Mouse (Mus musculus) limb, embryonic 14.5 days (tissue): ENCODE measurements at regions not wholly inside any gene's neighbourhood (a gene's known extent, or its start where the extent isn't known, plus 50 kb on each side); places are given as distances from the start of the nearest gene placed in this dataset.

Experiments used
- ATAC-seq: fragments of 200-750 bp; cut with Nextera tagmentation; 2 replicates; pipeline ENCODE4 v1.8.0; 2017; ENCODE audit warnings: low read depth, moderate number of reproducible peaks, moderate TSS enrichment; ENCODE audit not compliant: low FRiP score
- DNase-seq: peaks from one replicate; pipeline ENCODE4 v3.0.0-alpha.2; 2015; ENCODE audit warnings: low spot score
- H3K27ac ChIP-seq: fragments of 300-500 bp; sonication (generic); replicated peaks from 2 replicates; pipeline ENCODE4 v1.5.1; 2014; ENCODE audit warnings: low read depth, mild to moderate bottlenecking, low read length, moderate library complexity, mixed read lengths
- H3K27me3 ChIP-seq: fragments of 300-500 bp; sonication (generic); 2 replicates; pipeline ENCODE4 v1.6.1; 2014; ENCODE audit warnings: low read length, mixed read lengths; ENCODE audit not compliant: control insufficient read depth, insufficient read depth
- H3K36me3 ChIP-seq: fragments of 300-500 bp; sonication (generic); 2 replicates; pipeline ENCODE4 v1.6.1; 2014; ENCODE audit warnings: mild to moderate bottlenecking, low read length, moderate library complexity, mixed read lengths; ENCODE audit not compliant: control insufficient read depth, insufficient read depth
- H3K4me1 ChIP-seq: fragments of 300-500 bp; sonication (generic); 2 replicates; pipeline ENCODE4 v1.6.1; 2014; ENCODE audit warnings: antibody characterized with exemption, low read length, mixed read lengths; ENCODE audit not compliant: control insufficient read depth, insufficient read depth
- H3K4me2 ChIP-seq: fragments of 300-500 bp; sonication (generic); replicated peaks from 2 replicates; pipeline ENCODE4 v1.6.1; 2014; ENCODE audit warnings: low read depth, mild to moderate bottlenecking, low read length, moderate library complexity; ENCODE audit not compliant: severe bottlenecking
- H3K4me3 ChIP-seq: fragments of 300-500 bp; sonication (generic); replicated peaks from 2 replicates; pipeline ENCODE4 v1.5.1; 2014; ENCODE audit warnings: low read length
- H3K9ac ChIP-seq: fragments of 300-500 bp; sonication (generic); 2 replicates; pipeline ENCODE4 v1.6.1; 2014; ENCODE audit warnings: mild to moderate bottlenecking, low read depth, low read length, moderate library complexity; ENCODE audit not compliant: severe bottlenecking
- H3K9me3 ChIP-seq: fragments of 300-500 bp; sonication (generic); 2 replicates; pipeline ENCODE4 v1.6.1; 2016; ENCODE audit warnings: low read length; ENCODE audit not compliant: control insufficient read depth
- POLR2A ChIP-seq: fragments of 200-500 bp; IDR thresholded peaks from 2 replicates; pipeline ENCODE4 v1.8.0; 2012; ENCODE audit warnings: inconsistent platforms, mild to moderate bottlenecking, moderate library complexity, borderline replicate concordance; ENCODE audit not compliant: insufficient read depth, insufficient read length; ENCODE audit errors: extremely low read depth
- WGBS: fragments of 180-500 bp; shearing (Covaris S2); extraction: QIAGEN DNeasy Blood & Tissue Kit; methylation state at CpG from one replicate; pipeline ENCODE4 v1.1.7; 2014; 5-methylcytosine and 5-hydroxymethylcytosine counted together

DNA sequence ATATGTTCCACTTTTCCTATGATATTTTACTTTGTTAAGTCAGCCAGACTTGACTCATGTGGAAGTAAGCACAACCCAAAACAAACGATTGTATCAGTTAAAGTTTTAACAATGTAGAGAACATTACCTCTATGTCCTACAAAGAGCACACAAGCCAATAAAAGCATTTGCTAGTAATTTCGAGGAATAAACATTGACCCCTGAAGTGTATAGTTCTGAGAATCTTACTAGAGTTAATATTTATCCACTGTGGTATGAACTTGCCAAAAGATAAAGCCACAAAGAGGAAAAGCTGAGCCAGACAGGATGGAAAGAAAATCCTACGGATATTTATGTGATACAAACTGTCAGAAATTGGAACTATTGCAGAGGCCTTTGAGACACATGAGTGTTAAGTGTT is 161.5 kb upstream of the Mbnl1 start:
- ATAC-seq (no peak), DNase-seq (no peak)
- no peak overlapping the region for H3K4me3 ChIP-seq
- no peaks in the 10 kb centered on the region for H3K9me3 ChIP-seq
- 58% methylated on average over 3 of the region's 3 CpGs for WGBS
- H3K36me3 ChIP-seq: no peaks in the 10 kb centered on the region
- H3K9ac ChIP-seq: no peak overlapping the region
- no peak overlapping the region for H3K27ac ChIP-seq
- H3K27me3 ChIP-seq: no peaks in the 10 kb centered on the region
- H3K4me2 ChIP-seq: no peak overlapping the region
- no peak for TF ChIP-seq POLR2A
- H3K4me1 ChIP-seq: no peaks in the 10 kb centered on the region

DNA sequence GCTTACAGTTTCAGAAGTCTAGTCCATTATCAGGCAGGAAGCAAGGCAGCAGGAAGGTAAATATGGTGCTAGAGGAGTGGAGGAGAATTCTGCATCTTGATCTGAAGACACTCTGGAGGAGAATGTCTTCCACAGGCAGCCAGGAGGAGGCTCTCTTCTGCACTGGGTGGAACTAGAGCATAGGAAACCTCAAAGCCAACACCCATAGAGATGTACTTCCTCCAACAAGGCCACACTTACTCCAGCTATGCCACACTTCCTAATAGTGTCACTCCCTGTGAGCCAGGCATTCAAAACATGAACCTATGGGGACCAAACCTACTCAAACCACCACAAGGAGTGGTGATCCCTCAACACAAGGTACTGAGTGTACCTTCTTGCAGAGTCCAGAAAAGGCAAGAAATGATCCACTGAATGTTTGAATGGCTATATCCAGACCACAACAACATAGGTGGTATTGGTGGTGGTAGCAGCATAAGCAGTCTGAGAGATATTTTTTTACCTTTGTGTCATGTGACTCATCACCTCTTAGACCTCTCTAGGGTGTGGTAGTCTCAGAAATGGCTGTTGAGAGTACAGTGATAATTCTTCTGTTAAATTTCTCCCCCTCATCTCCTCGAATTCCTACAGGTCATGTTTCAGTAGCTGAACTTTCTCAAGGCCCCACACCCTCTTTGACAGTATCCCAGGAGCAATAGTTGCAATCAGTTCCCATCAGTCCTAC is 152.3 kb upstream of the Mbnl1 start:
- Histone ChIP-seq H3K9ac (no peak overlapping the region), H3K4me3 (no peak overlapping the region), H3K4me1 (no peaks in the 10 kb centered on the region), H3K27me3 (no peaks in the 10 kb centered on the region), H3K4me2 (no peak overlapping the region), H3K9me3 (no peaks in the 10 kb centered on the region), H3K27ac (no peak overlapping the region), H3K36me3 (no peaks in the 10 kb centered on the region)
- TF ChIP-seq POLR2A: no peak
- WGBS: 52% methylated on average over 1 of the region's 1 CpGs
- no peak for ATAC-seq
- no peak for DNase-seq

DNA sequence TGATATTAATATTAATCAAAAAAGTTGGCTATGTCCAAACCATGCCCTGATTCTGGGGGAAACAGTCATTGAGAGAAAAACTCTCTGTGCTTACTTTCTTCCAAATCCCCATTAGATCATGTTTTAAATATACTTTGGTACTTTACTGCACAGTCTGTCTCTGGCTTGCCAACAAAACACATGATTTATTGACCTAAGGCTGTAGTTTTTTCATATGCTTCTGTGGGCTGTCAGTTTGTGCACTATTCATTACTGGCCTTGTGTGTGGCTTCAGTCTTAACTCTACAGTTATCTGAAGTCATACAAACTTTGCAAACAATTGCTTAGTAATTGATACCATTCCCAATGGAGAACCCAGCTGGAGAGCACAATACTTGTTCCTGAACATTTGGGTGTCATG is 149.1 kb upstream of the Mbnl1 start:
- no peak for TF ChIP-seq POLR2A
- Histone ChIP-seq H3K9ac (no peak overlapping the region), H3K4me3 (no peak overlapping the region), H3K9me3 (no peaks in the 10 kb centered on the region), H3K27me3 (no peaks in the 10 kb centered on the region), H3K4me2 (no peak overlapping the region), H3K36me3 (no peaks in the 10 kb centered on the region), H3K4me1 (no peaks in the 10 kb centered on the region), H3K27ac (no peak overlapping the region)
- no peak for DNase-seq
- ATAC-seq: no peak

DNA sequence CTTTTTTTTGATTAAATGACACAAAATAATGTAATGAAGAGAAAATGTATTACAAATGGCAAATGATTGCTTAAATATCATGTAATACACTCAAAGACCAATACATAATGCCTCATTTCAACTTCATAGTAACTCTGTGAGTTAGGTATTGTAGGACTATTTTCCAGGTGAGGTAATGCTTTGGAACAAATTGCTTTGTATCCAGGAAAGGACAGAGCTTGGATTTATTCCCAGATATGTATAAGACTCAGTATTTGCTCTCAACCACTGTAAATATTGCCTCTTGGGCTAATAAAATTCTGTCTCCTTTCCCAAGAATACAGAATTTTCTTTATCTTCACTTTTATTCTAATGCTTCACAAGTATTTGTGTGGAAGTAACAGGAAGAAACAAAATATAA is 148.2 kb upstream of the Mbnl1 start:
- Histone ChIP-seq H3K4me2 (no peak overlapping the region), H3K27me3 (no peaks in the 10 kb centered on the region), H3K27ac (no peak overlapping the region), H3K36me3 (no peaks in the 10 kb centered on the region), H3K9ac (no peak overlapping the region), H3K4me1 (no peaks in the 10 kb centered on the region), H3K9me3 (no peaks in the 10 kb centered on the region), H3K4me3 (no peak overlapping the region)
- TF ChIP-seq POLR2A: no peak
- ATAC-seq: peak; percentile 37; the same call in 1 of the 2 replicates
- peak; percentile 74 for DNase-seq

DNA sequence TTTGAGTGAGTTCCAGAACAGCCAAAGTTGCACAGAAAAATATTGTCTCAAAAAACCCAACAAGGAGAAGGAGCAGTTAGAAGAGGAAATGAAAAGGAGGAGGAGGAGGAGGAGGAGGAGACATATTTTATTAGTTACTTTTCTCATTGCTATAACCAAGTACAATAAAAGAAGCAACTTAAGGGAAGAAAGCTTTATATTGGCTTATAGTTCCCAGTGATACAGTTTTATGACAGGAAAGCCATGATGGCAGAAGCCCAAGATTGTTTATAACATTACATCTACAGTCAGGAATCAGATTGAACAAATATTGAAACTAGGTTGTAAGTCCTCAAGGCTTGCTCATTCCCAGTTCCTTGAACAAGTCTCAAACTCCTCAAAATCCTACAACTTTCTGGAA is 147.7 kb upstream of the Mbnl1 start:
- H3K9ac ChIP-seq: no peak overlapping the region
- no peak for TF ChIP-seq POLR2A
- H3K4me2 ChIP-seq: no peak overlapping the region
- H3K27me3 ChIP-seq: no peaks in the 10 kb centered on the region
- H3K36me3 ChIP-seq: no peaks in the 10 kb centered on the region
- no peaks in the 10 kb centered on the region for H3K9me3 ChIP-seq
- no peaks in the 10 kb centered on the region for H3K4me1 ChIP-seq
- no peak overlapping the region for H3K4me3 ChIP-seq
- DNase-seq (peak; percentile 69), ATAC-seq (peak; percentile 68; the same call in 1 of the 2 replicates)
- H3K27ac ChIP-seq: no peak overlapping the region

DNA sequence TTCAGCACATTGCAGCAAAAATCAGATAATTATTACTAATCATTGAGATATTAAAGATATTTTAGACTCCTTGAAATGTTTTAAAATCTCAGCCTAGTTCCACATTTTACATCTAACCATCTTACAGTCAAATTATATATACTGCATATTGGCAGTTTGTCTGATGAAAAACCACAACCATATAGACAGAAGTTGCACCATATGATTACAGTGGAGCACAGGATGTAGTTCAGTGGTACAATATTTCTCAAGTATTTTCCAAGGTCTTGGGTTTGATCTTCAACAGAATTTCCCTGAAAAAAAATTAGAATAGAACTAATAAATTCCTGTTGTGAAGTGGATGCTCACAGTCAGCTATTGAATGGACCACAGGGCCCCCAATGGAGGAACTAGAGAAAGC is 140.2 kb upstream of the Mbnl1 start:
- no peak overlapping the region for H3K27ac ChIP-seq
- TF ChIP-seq POLR2A: no peak
- DNase-seq (no peak), ATAC-seq (no peak)
- H3K4me2 ChIP-seq: no peak overlapping the region
- H3K9me3 ChIP-seq: no peaks in the 10 kb centered on the region
- no peak overlapping the region for H3K9ac ChIP-seq
- H3K36me3 ChIP-seq: no peaks in the 10 kb centered on the region
- H3K4me1 ChIP-seq: no peaks in the 10 kb centered on the region
- H3K4me3 ChIP-seq: no peak overlapping the region
- H3K27me3 ChIP-seq: no peaks in the 10 kb centered on the region
